Mouse (Mus musculus) limb, embryonic 11.5 days (tissue): ENCODE results near the gene Psmd3. TPM values are rescaled to one million over a fixed set of nuclear protein-coding genes. Genes with fewer than 3 reads are reported as not detected.
"Not testable (repeated sequence)": the region's sequence is repeated elsewhere in the genome, so short reads cannot be mapped to it uniquely, and the experiment has no call there.

ENCODE experiments used
- ATAC-seq: fragments of 200-750 bp; cut with Nextera tagmentation; 2 replicates; pipeline ENCODE4 v1.8.0; 2017; ENCODE audit warnings: low read depth; ENCODE audit not compliant: insufficient number of reproducible peaks, low FRiP score, low TSS enrichment
- DNase-seq: peaks from one replicate; pipeline ENCODE4 v3.0.0-alpha.2; 2015; ENCODE audit warnings: low spot score
- H3K27ac ChIP-seq: fragments of 300-500 bp; sonication (generic); replicated peaks from 2 replicates; pipeline ENCODE4 v1.5.1; 2014; ENCODE audit warnings: low read depth, mild to moderate bottlenecking, low read length
- H3K27me3 ChIP-seq: fragments of 300-500 bp; sonication (generic); 2 replicates; pipeline ENCODE4 v1.6.1; 2014; ENCODE audit warnings: mild to moderate bottlenecking, low read length, mixed read lengths; ENCODE audit not compliant: control insufficient read depth, insufficient read depth
- H3K36me3 ChIP-seq: fragments of 300-500 bp; sonication (generic); 2 replicates; pipeline ENCODE4 v1.6.1; 2014; ENCODE audit warnings: mild to moderate bottlenecking, low read length, moderate library complexity, mixed read lengths; ENCODE audit not compliant: control insufficient read depth, insufficient read depth
- H3K4me1 ChIP-seq: fragments of 300-500 bp; sonication (generic); 2 replicates; pipeline ENCODE4 v1.6.1; 2014; ENCODE audit warnings: low read length, mixed read lengths; ENCODE audit not compliant: control insufficient read depth, insufficient read depth
- H3K4me2 ChIP-seq: fragments of 300-500 bp; sonication (generic); 2 replicates; pipeline ENCODE4 v1.6.1; 2014; ENCODE audit warnings: low read depth, mild to moderate bottlenecking, moderate library complexity; ENCODE audit not compliant: severe bottlenecking
- H3K4me3 ChIP-seq: fragments of 300-500 bp; sonication (generic); 2 replicates; pipeline ENCODE4 v1.5.1; 2014; ENCODE audit warnings: low read depth, low read length
- H3K9ac ChIP-seq: fragments of 300-500 bp; sonication (generic); 2 replicates; pipeline ENCODE4 v1.6.1; 2014; ENCODE audit warnings: mild to moderate bottlenecking, low read length
- H3K9me3 ChIP-seq: fragments of 300-500 bp; sonication (generic); 2 replicates; pipeline ENCODE4 v1.6.1; 2016; ENCODE audit warnings: low read length; ENCODE audit not compliant: control insufficient read depth
- WGBS: fragments of 180-500 bp; shearing (Covaris S2); extraction: QIAGEN DNeasy Blood & Tissue Kit; methylation state at CpG from one replicate; pipeline ENCODE4 v1.1.7; 2014; 5-methylcytosine and 5-hydroxymethylcytosine counted together
- polyA plus RNA-seq: library from polyadenylated mRNA; unstranded; fragments of >200 nt; fragmentation: Nextera tagmentation; extraction: Ambion mirVana; gene quantifications from 2 replicates; pipeline ENCODE4 v1.2.1, GENCODE M21; 2014

Gene Psmd3
- polyA plus RNA-seq, 1 experiment from 2014 or later, result 187 TPM

DNA sequence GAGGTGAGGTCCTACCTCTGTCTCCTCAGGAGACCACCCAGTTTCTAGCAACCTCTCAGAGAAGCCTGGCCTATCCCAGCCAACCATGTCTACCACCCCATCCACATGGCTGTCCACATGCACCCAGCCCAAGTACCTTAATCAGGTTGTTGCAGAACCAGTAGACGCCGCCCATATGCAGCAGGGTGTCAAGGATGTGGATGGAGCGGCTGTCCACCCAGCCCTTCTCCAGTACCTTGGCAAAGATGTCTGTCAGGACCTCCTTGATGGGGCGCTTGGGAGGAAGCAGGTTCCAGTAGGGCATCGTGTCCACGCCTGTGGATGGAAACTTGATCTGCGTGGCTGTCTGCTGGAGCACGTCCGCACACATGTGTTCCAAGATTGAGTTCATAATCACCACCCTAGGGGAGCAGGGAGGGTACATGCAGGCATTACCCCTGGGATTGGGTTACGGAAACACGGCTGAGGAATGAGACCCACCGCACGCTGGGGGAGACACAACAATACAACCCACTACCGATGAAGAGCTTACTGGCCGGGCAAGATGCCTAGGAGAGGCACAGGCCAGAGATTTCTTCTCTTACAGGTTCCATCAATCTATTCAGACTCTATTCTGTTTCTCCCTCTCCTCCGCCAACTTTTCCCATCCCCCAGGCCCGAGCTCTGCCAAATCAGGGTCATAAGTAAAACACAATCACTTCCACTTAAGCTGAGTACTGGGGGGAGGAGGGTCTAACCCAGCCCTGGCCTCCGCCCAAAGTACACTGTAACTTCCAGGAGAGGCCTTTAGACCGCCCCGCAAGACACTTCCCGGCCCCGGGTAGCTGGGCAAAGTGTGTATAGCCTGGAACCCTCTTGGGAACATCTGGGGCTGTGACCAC, 25.3 kb downstream of the Psmd3 start:
- Histone ChIP-seq H3K27ac (no peak overlapping the region), H3K4me2 (no peak overlapping the region), H3K4me3 (no peak overlapping the region), H3K36me3 (peaks cover 34% of the 10 kb centered on the region), H3K9ac (no peak overlapping the region), H3K27me3 (no peaks in the 10 kb centered on the region), H3K9me3 (no peaks in the 10 kb centered on the region), H3K4me1 (0 out of 2 replicates have a peak, but pooled peaks cover 1% of the 10 kb centered on the region)
- ATAC-seq (no peak), DNase-seq (no peak)
- WGBS, result 90% methylated on average over 22 of the region's 22 CpGs

DNA sequence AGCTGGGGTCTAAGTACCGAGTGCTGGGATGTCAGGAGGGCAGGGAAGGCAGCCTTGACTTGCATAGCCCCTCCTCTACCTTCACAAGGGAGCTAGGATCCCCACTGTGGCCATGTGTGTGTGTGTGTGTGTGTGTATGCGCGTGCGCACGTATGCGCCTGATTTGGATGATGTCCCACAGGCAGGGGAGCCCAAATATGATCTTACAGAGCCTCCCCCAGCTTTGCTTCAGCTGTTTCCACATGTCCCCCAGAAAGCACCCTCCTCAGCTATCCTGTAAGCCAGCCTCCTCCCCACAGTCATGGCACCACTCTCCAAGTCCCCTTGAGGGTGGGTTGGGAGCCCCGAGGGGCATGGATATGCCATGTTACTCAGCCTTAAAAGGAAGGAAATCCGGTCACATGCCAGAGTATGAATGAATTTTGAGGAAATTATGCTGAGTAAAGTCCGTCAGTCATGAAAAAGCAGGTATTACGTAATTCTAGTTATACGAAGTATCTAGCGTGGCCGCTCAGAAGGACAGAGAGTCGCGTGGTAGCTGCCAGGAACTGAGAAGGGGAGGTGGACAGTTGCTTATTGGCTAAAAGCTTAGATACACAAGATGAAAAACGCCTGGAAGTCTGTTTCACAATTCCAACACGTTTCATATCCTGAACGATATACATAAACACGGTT, 26.1 kb downstream of the Psmd3 start:
- H3K36me3 ChIP-seq, result peaks cover 38% of the 10 kb centered on the region
- no peak overlapping the region for H3K27ac ChIP-seq
- DNase-seq, result no peak
- H3K27me3 ChIP-seq, result no peaks in the 10 kb centered on the region
- 89% methylated on average over 19 of the region's 19 CpGs for WGBS
- no peak for ATAC-seq
- H3K4me1 ChIP-seq, result no peaks in the 10 kb centered on the region
- H3K4me3 ChIP-seq, result no peak overlapping the region
- H3K4me2 ChIP-seq, result no peak overlapping the region
- no peak overlapping the region; the same call in 1 of the 2 replicates for H3K9ac ChIP-seq
- no peaks in the 10 kb centered on the region for H3K9me3 ChIP-seq

- no peak for ATAC-seq
- no peak overlapping the region for H3K4me3 ChIP-seq
- peaks cover 42% of the 10 kb centered on the region for H3K36me3 ChIP-seq
- WGBS, result 87% methylated on average over 26 of the region's 26 CpGs
- no peaks in the 10 kb centered on the region for H3K27me3 ChIP-seq
- no peaks in the 10 kb centered on the region for H3K4me1 ChIP-seq
- no peak overlapping the region for H3K4me2 ChIP-seq
- no peaks in the 10 kb centered on the region for H3K9me3 ChIP-seq
- no peak overlapping the region for H3K9ac ChIP-seq
- H3K27ac ChIP-seq, result no peak overlapping the region
- no peak for DNase-seq
These were observed 26.8 kb downstream of the Psmd3 start for GRCm38 (mm10) chr11:98709001-98709741.

DNA sequence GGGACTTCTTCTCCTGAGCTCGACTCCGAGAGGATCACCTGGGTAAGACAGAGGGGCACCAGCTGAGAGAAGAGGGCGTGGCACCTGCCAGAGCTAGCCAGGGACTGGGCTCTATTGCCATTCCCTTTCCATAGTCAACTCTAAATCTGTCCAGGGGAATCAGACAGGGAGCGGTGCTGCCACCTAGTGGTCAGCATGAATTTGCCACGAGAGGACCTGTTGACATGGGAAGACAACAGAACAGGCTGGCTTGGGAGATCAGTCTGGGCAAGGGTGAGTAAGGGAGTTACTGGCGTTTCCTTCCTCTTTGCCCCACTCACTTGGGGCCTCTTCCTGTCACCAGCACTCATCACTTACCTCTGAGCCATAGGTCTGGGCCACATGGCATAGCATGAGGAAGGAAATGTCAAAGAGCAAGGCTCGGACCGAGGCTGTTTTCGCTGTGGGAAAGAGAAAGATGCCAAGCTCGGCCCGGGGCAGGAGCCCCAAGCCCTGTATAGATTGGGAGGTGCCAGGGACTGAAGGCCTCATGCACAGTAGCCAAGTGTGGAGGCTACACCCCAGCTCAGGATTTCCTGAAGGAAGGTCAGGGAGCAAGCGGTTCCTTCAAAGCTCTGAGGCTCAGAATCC, 28.2 kb downstream of the Psmd3 start:
- no peak overlapping the region for H3K9ac ChIP-seq
- peak; percentile 20; the same call in 1 of the 2 replicates for ATAC-seq
- no peak overlapping the region for H3K27ac ChIP-seq
- H3K4me2 ChIP-seq, result no peak overlapping the region
- no peaks in the 10 kb centered on the region for H3K27me3 ChIP-seq
- 57% methylated on average over 12 of the region's 12 CpGs for WGBS
- H3K9me3 ChIP-seq, result no peaks in the 10 kb centered on the region
- H3K4me1 ChIP-seq, result no peaks in the 10 kb centered on the region
- H3K36me3 ChIP-seq, result peaks cover 39% of the 10 kb centered on the region
- DNase-seq, result peak; percentile 93
- no peak overlapping the region for H3K4me3 ChIP-seq

- no peak overlapping the region for H3K27ac ChIP-seq
- no peaks in the 10 kb centered on the region for H3K4me1 ChIP-seq
- no peak overlapping the region for H3K4me2 ChIP-seq
- DNase-seq (no peak), ATAC-seq (no peak)
- peaks cover 41% of the 10 kb centered on the region for H3K36me3 ChIP-seq
- H3K27me3 ChIP-seq, result no peaks in the 10 kb centered on the region
- H3K9me3 ChIP-seq, result no peaks in the 10 kb centered on the region
- no peak overlapping the region for H3K9ac ChIP-seq
- H3K4me3 ChIP-seq, result no peak overlapping the region
- 75% methylated on average over 4 of the region's 4 CpGs for WGBS
These were observed 28.7 kb downstream of the Psmd3 start for GRCm38 (mm10) chr11:98711046-98711434.

DNA sequence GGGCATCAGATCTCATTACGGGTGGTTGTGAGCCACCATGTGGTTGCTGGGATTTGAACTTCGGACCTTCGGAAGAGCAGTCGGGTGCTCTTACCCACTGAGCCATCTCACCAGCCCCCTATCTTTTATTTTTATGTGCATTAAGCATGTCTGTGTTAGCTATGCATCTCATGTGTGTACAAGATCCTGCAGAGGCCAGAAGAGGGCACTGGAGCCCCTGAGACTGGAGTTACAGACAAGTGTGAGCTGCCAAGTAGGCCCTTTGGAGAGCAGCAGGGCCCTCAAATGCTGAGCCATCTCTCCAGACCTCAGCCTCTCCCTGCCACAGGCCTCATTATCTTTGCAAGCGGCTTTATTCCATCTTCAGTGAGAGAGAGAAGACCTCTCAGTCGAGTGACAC, 29.7 kb downstream of the Psmd3 start:
- not testable (repeated sequence) for H3K4me3 ChIP-seq, H3K4me1 ChIP-seq, H3K27me3 ChIP-seq, DNase-seq, H3K9ac ChIP-seq, H3K9me3 ChIP-seq, H3K27ac ChIP-seq, H3K4me2 ChIP-seq, ATAC-seq
- 94% methylated on average over 5 of the region's 6 CpGs for WGBS
- H3K36me3 ChIP-seq, result peaks cover 37% of the 10 kb centered on the region

GRCm38 (mm10) chr11:98713703-98714102, 31.3 kb downstream of the Psmd3 start:
- Histone ChIP-seq H3K9me3 (no peaks in the 10 kb centered on the region), H3K4me2 (no peak overlapping the region), H3K27me3 (no peaks in the 10 kb centered on the region), H3K36me3 (peaks cover 28% of the 10 kb centered on the region), H3K9ac (no peak overlapping the region), H3K4me1 (no peaks in the 10 kb centered on the region), H3K27ac (no peak overlapping the region), H3K4me3 (no peak overlapping the region; the same call in 1 of the 2 replicates)
- DNase-seq, result no peak
- WGBS, result 87% methylated on average over 12 of the region's 12 CpGs
- no peak for ATAC-seq

DNA sequence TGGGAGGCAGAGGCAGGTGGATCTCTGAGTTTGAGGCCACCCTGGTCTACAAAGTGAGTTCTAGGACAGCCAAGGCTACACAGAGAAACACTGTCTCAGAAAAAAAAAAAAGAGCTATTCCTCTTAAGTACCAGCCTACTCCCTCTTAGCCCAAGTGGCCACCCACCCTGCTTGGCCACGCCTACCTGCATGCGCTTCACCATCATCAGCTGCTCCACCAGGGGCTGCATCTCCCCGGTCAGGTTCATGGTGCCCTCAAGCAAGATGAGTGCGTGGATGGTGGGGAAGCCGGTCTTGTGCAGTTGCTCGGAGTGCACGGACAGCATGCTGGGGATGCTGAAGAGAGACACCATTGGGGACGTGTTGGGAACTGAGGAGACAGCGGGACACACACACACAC, 33.6 kb downstream of the Psmd3 start:
- no peaks in the 10 kb centered on the region for H3K4me1 ChIP-seq
- H3K4me3 ChIP-seq, result no peak overlapping the region
- no peaks in the 10 kb centered on the region for H3K27me3 ChIP-seq
- H3K27ac ChIP-seq, result no peak overlapping the region
- peaks cover 23% of the 10 kb centered on the region for H3K36me3 ChIP-seq
- H3K9ac ChIP-seq, result no peak overlapping the region
- no peak overlapping the region for H3K4me2 ChIP-seq
- no peak for DNase-seq
- no peak for ATAC-seq
- 93% methylated on average over 9 of the region's 9 CpGs for WGBS
- H3K9me3 ChIP-seq, result no peaks in the 10 kb centered on the region
